Mouse (Mus musculus) urinary bladder, adult 18-20 months (tissue): ENCODE data around the gene Pnpo.

Source experiments
- DNase-seq, 2 experiments: peaks; one replicate each; pipeline ENCODE4 v3.0.0; 2022; ENCODE audit warnings: low spot score in 2 of 2, mixed read lengths in 2 of 2

Pnpo gene

DNA sequence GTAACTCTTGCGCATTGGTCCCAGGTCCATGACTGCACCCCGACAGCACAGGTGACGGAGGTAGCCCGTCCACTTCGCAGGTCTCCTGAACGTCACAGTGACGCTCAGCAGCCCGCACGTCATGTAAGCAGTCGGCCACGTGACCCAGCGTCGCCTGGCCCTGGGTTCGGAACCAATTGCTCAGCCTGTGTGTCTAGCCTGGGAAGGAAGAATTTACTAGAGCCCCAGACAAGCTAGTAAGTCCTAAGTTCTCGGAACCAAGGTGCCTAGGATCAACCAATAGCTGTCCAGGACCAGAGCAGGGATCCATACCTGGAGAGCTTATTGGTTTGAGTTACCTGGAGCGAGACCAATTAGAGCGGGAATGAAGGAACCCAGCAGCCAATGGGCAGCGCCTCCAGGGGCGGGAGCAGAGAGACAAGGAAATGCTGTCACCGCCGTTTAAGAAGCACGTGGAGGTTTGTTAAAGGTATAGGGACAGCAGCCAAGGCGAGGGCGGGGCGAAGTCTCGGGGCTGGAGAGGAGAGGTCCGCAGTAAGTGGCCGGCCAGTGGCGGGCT is at the start of gene Pnpo:
TSS of gene Pnpo (minus strand) at position 241 of the 559 bp plus-strand sequence.
- peak; percentile 83 to 91 for DNase-seq

DNA sequence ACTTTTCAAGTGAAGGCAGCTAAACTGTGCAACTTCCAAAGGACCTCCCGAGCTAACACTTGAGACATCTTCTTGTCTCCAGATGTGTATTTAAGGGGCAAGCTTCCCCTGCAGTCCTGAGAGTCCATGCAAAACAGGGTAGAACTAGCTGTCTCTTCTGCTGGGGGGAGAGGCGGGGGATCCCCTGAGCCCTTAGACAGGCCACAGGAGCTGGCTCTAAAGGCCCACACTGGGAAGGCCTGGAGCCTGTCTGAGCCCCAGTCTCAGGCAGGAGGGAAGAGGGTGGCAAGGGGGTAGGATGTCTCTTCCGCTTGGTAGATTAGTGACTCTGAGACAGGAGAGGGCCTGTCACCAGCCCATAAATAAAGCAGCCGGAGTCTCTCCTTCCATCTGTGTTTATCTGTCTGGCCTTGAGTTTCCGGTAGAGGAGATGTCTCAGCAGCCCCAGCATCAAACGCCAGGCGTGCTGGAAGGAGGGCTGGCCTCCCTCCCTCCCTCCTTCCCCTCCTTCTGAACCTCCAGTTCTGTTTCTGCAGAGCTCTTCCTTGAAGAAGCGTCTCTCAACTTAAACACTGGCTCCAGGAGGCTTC is 49.0 kb upstream of the Pnpo start:
- no peak for DNase-seq

DNA sequence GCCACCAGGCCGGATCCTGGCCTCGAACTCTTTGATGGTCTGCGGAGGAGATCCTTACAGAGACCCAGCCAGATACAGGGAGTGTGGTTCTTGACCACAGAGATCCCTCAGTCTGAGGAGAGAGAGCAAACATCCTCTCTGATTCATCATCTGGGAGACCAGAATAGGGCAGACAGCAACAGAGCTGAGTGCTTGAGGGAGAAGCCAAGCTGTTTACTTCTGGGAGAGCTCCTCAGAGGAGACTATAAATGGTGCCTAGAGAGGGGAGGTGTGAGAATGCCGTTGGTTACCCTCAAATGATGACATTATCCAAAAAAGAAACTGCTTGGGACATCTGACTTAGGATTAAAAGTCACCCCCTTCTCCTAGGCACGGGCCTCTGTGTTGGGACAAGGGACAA is 47.7 kb upstream of the Pnpo start:
- no peak for DNase-seq

DNA sequence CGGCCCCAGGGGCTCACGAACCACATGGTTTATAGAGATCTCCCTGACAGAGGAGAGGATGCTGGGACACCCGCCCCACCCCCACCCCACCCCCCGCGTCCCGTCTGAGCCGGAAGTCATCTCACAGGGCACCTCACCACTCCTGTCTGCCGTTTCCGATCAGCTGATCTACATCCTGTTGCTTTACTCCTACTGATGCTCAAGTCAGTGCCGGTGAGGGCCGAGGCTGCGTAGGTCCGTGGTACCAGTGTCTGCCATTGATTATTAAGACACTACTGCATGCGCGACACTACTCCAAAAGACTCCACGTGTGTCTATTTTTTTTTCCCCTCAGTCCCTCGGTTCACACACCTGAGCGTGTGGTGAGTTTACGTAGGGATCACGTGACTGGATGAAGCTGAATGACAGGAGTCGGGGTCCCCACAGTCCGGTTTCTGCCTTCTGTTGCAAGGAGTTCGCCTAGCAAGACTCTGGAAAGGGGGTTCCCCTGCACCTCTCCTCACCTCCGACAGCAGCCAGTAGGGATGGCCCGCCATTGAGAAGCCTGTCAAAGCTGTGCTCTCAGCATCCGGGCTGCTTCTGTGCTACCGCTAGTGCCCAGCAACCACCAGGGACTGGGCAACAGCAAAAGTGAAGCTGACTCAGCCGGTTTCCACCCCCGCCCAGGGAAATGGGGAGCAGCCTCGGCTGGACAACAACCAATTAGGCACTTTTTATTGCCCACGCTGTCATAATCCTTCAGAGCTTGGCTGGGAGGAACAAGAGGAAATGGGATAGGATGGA is 44.3 kb upstream of the Pnpo start:
- no peak for DNase-seq

DNA sequence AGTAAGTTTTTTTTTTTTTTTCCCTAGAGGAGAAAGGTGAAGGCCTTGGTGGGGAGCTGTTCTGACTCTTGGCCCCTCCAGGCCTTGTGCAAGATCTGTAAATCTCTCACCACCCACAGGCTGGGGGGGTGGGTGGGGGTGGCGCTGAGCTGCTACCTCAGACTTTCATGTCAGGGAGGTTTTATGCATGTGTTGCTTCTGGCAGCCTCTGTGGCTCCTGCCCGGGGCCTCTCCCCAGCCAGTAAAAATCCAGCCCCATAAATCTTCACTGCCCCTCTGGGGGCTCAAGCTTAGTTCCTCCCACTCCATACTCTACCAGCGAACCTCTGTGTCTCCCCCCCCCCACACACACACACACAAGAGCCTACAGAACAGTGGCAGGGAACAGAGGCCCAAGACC is 42.7 kb upstream of the Pnpo start:
- no peak for DNase-seq

DNA sequence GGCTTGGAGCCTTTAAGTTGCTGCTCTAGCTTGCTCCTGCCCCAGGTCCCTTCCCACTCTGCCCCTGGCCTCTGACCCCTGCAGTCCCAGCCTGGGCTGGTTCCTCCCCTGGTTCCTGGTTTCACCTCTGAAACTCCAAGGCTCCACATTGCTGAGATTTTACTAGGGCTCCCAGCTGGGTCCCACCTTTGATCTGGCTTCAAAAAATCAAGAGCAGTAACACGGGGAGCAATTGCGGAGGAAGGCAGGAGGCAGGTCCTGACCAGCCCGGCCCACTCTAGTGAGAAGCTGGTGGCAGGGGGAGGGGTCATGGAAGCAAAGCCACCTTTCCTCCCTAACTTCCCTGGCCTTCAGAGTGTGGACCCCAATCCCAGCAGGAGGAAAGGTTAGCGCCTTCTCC is 41.1 kb upstream of the Pnpo start:
- peak in 1 of 2 experiments; percentile 50 for DNase-seq

DNA sequence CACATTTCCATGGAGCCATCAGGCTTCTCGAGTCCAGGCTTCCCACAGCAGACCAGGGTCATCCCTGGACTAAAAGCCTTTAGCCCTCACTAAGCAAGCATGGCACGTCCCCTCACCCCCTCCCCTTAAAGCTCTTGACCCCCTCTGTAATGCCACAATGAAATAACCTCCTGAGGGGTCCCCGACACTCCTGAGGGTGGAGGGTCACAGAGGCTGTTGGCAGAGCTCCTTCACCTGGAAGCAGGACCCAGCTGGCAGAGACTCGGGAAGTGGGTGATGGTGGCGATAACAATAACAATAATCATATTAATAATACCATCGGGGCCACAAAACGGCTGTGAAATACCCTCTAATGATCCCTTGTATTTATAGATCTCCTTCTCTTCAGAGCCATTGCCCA is 39.1 kb upstream of the Pnpo start, which contains the start of gene Sp2:
TSS of gene Sp2 (minus strand) at position 101 of the 400 bp plus-strand sequence.
- no peak for DNase-seq

DNA sequence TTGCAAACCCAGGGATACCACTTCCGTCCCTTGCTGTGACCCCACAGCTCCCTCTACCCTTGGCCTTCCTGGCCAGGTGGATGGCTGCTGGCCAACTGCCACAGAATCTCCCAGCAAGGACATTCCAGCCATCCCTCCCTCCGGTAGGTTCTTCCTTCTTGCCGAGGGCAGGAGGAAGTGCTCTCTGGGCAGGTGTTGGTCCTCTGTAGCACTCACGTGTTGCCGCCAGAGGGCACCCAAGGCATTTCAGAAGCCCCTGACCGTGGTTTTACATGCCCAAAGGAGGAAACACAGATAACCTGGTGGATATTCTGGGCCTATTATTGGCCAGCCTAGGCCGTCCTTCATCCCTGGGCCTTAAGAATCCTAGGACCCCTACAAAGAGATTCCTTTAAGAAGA is 38.6 kb upstream of the Pnpo start:
- DNase-seq: peak; percentile 73 to 80

DNA sequence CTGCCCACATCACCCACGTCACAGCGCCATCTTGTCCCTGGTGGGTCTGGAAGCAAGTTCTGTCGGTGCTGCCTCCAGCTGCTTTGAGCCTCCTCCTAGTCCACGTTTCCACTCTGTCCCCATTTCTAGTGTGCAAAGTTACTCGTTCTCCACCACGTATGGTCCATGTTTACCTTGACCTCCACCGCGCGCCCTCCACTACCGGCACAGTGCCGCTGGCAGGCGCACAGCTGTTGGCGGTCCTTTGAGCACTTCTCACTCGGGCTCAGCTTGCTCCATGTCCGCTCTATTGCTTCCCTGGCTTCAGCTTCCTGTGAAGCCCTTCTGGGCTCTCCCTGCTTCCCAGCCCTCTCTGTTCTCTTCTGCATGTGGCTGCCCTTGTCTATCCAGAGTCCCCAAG is 37.7 kb upstream of the Pnpo start:
- no peak for DNase-seq

DNA sequence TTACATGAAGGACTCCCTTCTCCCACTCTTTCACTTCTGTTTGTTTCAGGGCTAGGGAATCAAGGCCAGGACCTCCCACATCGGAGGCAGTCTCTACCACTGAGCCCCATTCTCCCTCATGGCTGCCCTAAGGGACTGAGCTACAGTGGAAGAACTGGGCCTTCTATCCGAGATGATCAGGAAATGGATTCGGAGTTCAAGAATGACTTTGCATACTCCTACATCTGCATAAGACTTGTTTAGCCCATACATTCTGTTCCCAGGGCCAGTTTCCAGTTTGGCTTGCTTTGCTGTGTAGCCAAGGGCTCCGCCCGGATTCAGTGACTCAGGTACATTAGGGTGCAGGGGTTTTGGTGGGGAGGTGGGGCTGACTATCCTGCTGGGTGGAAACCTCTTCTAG is 36.2 kb upstream of the Pnpo start:
- no peak for DNase-seq

DNA sequence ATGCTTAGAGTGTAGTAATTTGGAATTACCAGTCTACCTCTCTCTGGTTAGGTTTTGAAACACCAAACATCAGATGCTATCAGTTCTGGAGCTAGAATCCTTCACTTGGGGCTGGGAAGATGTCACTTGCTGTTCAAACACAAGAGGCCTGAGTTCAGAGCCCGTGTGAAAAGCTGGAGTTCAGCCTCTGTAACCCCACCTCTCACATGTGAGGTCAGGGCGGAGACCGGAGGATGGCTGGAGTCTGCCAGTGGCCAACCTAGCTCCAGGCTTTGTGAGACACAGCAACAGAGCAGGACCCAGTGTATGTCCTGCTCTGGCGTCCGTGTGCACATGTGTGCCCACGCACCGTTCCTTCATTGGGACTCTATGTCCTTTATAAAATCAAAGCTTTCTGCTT is 35.5 kb upstream of the Pnpo start:
- DNase-seq: no peak

DNA sequence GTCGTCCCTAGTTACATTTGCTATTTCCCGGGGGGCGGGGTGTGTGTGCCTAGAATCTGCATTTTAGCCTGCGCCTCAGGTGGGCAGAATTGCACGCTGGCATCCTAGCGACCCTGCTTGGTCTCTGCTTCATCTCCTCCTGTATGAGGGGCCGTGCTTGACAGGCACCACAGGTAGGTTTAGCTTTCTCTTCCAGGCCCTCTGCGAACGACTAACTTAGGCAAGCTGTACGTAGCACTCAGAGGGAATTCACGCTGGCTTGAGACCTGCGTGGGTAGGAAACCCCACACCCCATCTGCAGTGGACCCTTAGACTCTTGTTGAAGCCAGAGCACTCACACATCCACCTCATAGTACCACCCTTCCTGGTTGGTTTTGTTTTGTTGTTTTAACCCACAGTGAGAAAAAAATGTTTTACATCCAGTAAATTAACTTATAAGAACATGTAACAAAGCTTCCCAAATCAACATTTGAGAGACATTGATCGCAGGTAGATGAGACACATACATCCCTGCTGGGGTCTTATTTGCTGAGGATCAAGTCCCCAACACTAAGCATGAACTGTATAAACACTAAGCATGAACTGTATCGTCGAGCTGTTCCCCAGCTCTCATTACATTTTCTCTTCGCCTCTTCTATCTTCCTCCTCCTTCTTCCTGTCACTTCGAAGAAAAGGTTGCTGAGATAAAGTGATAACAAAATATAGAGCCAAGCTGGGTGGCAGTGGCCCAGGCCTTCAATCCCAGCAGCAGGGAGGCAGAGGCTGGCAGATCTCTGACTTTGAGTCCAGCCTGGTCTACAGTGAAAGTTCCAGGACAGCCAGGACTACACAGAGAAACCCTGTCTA is 34.8 kb upstream of the Pnpo start:
- no peak for DNase-seq

DNA sequence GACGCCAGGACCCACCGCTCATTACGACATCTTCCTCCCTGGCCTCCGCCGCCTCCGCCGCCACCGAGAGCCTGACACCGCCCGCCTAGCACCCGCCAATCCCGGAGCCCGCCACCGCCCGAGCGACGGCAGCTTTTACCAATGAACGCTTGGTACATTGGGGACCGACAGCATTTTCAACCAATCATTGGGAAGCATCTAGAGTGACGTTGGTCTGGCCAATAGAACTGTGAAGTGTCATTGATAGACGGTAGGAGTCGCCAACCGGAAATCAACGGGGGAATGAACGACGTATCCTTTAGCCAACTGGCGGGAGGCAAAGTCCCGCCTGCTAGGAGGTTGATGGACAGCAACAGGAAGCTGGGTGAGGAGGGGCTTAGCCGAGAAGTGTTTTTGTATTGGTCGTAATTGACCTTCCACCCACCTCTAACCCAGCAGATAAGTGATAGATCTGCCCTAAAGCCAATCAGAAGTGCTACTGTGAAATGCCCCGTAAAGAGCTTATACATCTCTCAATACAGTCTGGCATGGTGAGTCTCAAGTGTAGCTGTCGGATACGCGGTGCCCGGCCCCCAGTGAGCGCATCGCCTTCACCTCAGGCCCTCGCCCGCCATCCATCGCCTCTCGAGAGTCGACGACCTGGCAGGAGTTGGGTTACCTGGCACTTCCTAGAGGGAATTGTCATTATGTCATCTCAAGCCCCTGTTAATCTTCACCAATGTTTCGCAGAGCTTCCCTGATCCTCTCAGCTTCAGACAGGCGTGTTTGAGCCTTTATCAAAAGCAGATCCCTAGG is 34.0 kb upstream of the Pnpo start:
- DNase-seq: peak; percentile 97 to 99

DNA sequence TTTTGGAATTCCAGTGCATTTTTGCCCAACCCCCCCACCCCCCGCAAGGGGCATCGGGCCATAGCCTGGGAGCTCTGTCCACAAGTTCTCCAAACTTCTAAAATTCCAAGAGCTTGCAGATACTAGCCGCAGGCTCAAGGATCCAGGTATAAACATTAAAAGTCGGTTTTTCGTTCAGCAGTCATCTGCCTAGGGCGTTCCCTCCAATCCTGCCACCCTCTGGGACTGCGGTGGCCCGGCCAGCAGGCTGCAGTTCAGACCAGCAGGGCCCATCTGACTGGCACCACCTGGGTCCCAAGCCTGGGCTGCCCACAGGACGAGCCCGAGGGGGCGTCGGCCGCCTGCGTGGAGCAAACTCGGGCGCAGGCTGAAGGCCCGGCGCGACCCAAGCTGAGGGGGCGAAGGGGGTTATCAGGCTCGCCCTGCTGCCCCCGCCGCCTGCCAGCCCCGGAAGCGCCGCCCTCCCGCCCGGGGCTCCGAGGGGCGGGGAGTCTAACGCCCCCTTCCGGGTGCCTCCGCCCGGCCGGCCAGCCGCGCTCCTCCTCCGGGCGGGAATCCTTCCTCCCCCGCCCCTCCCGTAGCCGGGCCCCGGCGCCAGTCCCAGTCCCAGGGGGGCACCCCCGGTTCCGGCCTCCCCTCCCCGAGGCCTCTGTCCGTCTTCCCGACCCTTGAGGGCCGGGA is 33.3 kb upstream of the Pnpo start:
- peak; percentile 77 to 89 for DNase-seq

DNA sequence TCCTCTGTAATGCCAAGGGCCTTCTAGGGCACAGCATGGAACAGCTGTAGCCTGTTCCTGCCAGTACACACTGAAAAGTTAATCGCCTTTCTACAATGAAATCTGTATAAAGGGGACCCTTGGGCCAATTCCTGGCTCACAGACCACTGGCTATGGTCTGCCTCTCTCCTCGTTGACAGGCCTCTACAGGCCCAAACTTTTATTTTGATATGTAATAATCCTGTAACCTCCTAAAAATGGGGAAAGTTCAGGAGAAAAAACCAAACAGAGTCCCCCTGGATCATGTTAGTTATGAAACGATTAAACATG is 32.5 kb upstream of the Pnpo start:
- no peak for DNase-seq

DNA sequence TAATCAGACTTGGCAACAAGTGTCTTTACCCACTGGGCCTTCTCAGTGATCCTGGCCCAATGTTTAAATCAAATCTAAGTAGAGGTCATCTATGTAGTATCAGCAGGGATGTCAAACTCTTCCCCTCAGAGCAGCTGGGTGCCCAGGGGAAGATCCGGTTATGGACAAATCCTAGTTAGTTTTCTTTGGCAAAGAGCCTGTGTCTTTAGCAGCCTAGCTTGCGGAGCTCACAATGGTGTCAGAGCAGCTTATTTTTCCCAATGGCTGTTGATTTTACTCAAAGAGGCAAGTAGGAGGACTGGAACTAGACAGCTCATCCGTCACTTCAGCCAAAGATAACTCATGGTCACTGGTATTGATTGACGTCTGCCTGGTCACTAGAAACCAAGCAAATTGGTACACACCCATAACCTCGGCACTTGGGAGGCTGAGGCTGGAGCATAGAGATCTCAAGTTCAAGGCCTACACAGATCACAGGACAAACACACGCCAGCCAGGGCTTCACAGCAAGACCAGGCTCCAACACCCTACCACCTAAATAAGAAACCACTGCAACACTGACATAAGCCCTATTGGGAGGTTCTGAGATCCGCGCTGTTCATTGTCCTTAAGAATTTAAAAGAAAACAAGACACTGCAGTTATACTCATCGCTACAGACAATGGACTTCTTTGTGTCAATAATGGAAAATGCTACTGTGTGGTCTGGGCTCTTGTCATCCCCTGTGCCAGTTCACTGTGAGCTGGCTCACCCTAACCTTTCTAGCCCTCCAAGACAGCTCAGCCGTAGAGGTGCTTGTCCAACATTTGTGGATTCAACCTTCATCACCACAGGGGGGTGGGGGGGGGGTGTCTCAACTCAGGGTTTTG is 32.0 kb upstream of the Pnpo start:
- DNase-seq: no peak

DNA sequence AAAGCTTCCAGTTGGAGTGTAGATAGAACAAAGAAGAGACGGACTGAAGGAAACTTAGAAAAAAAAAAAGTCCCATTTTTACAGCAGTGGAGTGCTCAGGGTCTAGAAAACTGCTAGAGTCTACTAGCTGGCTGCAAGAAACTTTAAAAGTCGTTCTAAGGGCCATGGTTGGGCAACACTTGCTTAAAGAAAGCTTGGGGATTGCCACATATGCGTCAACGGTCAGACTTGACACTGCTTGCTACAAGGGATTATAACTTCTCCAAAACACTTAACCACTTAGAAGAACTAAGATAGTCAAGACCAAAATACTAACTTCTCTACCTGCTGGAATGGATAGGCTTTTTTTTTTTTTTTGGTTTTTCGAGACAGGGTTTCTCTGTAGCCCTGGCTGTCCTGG is 31.0 kb upstream of the Pnpo start:
- no peak for DNase-seq

DNA sequence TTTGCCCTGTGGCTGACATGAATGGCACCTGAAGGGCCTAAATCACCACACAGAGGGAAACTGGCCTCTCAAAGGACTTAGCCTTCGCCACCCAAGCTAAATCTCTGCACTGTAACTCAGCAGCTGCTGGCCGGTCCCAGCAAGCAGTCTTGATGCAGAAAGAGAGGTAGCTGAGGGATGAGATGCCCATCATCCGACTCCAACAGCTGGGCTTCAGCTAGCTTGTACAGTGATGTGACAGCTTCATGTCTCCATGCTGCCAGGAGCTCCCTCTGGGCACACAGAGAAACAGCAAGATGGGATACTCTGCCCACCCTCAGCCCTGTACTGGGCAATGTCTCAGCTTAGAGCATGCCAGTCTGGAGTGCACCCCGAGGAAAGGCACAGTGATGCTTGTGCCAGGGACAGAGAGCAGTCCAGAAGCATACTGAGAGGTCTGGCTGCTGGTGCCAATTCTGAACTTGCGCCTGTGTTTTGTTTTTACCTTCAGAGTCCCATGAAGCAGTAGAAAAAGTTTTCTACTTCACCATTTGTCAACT is 29.7 kb upstream of the Pnpo start:
- DNase-seq: no peak

DNA sequence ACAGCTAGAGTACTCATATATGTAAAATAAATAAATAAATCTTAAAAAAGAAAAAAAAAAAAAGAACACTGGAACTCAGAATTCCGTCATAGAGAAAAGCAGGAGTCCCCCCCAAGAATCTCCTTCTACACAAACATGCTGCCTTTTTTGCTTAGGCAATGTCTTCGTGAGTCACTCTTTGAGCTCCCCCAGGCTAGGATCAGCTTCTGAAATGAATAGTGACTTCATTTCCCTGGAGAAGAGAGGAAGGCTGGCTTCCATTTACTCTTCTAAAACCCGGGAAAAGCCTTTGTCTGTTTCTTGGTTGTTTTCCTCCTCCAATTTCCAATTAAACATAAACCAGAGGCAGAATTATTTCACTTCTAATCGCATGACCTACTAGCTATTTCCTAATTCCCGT is 29.1 kb upstream of the Pnpo start:
- DNase-seq: no peak

DNA sequence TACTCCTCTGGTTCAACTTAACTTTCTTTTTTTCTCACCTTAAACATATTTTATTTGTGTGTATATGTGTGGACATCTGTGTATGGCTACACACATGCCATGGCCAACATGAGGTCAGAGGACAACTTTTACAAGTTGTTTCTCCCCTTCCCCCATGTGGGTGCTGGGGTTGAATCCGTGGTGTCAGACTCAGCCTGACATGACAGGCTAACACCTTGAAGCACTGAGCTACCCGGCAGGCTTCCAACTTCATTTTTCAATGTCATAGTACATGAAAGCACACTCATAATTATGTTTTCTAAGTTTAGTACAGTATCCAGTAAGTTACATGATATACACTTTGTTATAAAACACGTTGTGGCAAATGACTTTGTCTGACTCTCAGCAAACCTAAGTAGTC is 26.6 kb upstream of the Pnpo start:
- no peak for DNase-seq
